Mouse (Mus musculus): Measurements from ENCODE around the gene Smad1.
"Not testable (repeated sequence)": the region's sequence is repeated elsewhere in the genome, so short reads cannot be mapped to it uniquely, and the experiment has no call there.

Smad1 gene

GRCm38 (mm10) chr8:79398994-79399650, at the start of gene Smad1:
Smad1 (minus strand) TSS chr8:79399518.
- no peak for DNase-seq (ENCODE audit: extremely low read depth, low read depth)

GRCm38 (mm10) chr8:79447260-79447853, 48.0 kb upstream of the Smad1 start:
- DNase-seq (ENCODE audit: extremely low read depth, low read depth), result no peak

GRCm38 (mm10) chr8:79443460-79444098, 44.3 kb upstream of the Smad1 start:
- no peak for DNase-seq (ENCODE audit: extremely low read depth, low read depth)

- DNase-seq (ENCODE audit: extremely low read depth, low read depth), result no peak
Measured at GRCm38 (mm10) chr8:79433953-79434500, 34.7 kb upstream of the Smad1 start.

- no peak for DNase-seq (ENCODE audit: extremely low read depth, low read depth)
Measured at GRCm38 (mm10) chr8:79414907-79415306, 15.6 kb upstream of the Smad1 start.

- DNase-seq (ENCODE audit: extremely low read depth, low read depth), result no peak
Measured at GRCm38 (mm10) chr8:79410501-79410900, 11.2 kb upstream of the Smad1 start.

GRCm38 (mm10) chr8:79407356-79407755, 8.0 kb upstream of the Smad1 start:
- DNase-seq (ENCODE audit: extremely low read depth, low read depth), result not testable (repeated sequence)

- DNase-seq (ENCODE audit: extremely low read depth, low read depth), result no peak
Measured at GRCm38 (mm10) chr8:79404895-79405557, 5.7 kb upstream of the Smad1 start.

- no peak for DNase-seq (ENCODE audit: extremely low read depth, low read depth)
Measured at GRCm38 (mm10) chr8:79400671-79401070, 1.4 kb upstream of the Smad1 start.

- no peak for DNase-seq (ENCODE audit: extremely low read depth, low read depth)
Measured at GRCm38 (mm10) chr8:79398251-79398981, 902 bp downstream of the Smad1 start.

GRCm38 (mm10) chr8:79397705-79398250, 1.5 kb downstream of the Smad1 start:
- DNase-seq (ENCODE audit: extremely low read depth, low read depth), result no peak

- no peak for DNase-seq (ENCODE audit: extremely low read depth, low read depth)
Measured at GRCm38 (mm10) chr8:79396911-79397310, 2.4 kb downstream of the Smad1 start.

GRCm38 (mm10) chr8:79394009-79394408, 5.3 kb downstream of the Smad1 start:
- DNase-seq (ENCODE audit: extremely low read depth, low read depth), result no peak

- DNase-seq (ENCODE audit: extremely low read depth, low read depth), result no peak
Measured at GRCm38 (mm10) chr8:79393215-79393614, 6.1 kb downstream of the Smad1 start.

- DNase-seq (ENCODE audit: extremely low read depth, low read depth), result no peak
Measured at GRCm38 (mm10) chr8:79392649-79393048, 6.7 kb downstream of the Smad1 start.

- no peak for DNase-seq (ENCODE audit: extremely low read depth, low read depth)
Measured at GRCm38 (mm10) chr8:79391454-79391853, 7.9 kb downstream of the Smad1 start.

- DNase-seq (ENCODE audit: extremely low read depth, low read depth), result no peak
Measured at GRCm38 (mm10) chr8:79389074-79389786, 10.1 kb downstream of the Smad1 start.

- no peak for DNase-seq (ENCODE audit: extremely low read depth, low read depth)
Measured at GRCm38 (mm10) chr8:79386831-79387230, 12.5 kb downstream of the Smad1 start.

GRCm38 (mm10) chr8:79386358-79386757, 13.0 kb downstream of the Smad1 start:
- no peak for DNase-seq (ENCODE audit: extremely low read depth, low read depth)

All from MEL-GATA-1-ER (cell line).